Mouse (Mus musculus) liver, embryonic 14.5 days (tissue): ENCODE measurements around the gene Hhat. TPM values are rescaled to one million over a fixed set of nuclear protein-coding genes. Genes with fewer than 3 reads are reported as not detected.

Experiments used
- ATAC-seq: fragments of 200-750 bp; cut with Nextera tagmentation; 2 replicates; pipeline ENCODE4 v1.8.0; 2017; ENCODE audit warnings: moderate number of reproducible peaks, mild to moderate bottlenecking, moderate library complexity; ENCODE audit not compliant: insufficient read depth
- DNase-seq, 3 experiments: peaks; one replicate each; pipeline ENCODE4 v3.0.0-alpha.2; 2012 to 2013; ENCODE audit warnings: low read depth in 3 of 3, low spot score in 3 of 3
- H3K27ac ChIP-seq: fragments of 300-500 bp; sonication (generic); 2 replicates; pipeline ENCODE4 v1.5.1; 2014; ENCODE audit warnings: moderate library complexity, mild to moderate bottlenecking, control low read depth, inconsistent platforms
- H3K27me3 ChIP-seq: fragments of 300-500 bp; sonication (generic); 2 replicates; pipeline ENCODE4 v1.6.1; 2014; ENCODE audit warnings: mild to moderate bottlenecking, low read length, moderate library complexity; ENCODE audit not compliant: control insufficient read depth, insufficient read depth
- H3K36me3 ChIP-seq: fragments of 300-500 bp; sonication (generic); replicated peaks from 2 replicates; pipeline ENCODE4 v1.6.1; 2014; ENCODE audit warnings: low read depth; ENCODE audit not compliant: control insufficient read depth, insufficient read depth
- H3K4me1 ChIP-seq, 2 experiments: fragments of 200-500 bp in 1 of 2; fragments of 300-500 bp in 1 of 2; sonication (generic) in 1 of 2; replicated peaks; 2 replicates each; pipeline ENCODE4 v1.6.1; 2012 to 2014; ENCODE audit warnings: antibody characterized with exemption in 1 of 2, inconsistent platforms in 1 of 2, low read length in 1 of 2; ENCODE audit not compliant: control insufficient read depth in 2 of 2, insufficient read depth in 2 of 2
- H3K4me2 ChIP-seq: fragments of 300-500 bp; sonication (generic); 2 replicates; pipeline ENCODE4 v1.6.1; 2014; ENCODE audit warnings: low read depth, mild to moderate bottlenecking, control low read depth, moderate library complexity
- H3K4me3 ChIP-seq, 2 experiments: fragments of 200-500 bp in 1 of 2; fragments of 300-500 bp in 1 of 2; sonication (generic) in 1 of 2; 2 replicates each; pipeline ENCODE4 v1.5.1; 2012 to 2014; ENCODE audit warnings: low read depth in 2 of 2, low read length in 2 of 2, mild to moderate bottlenecking in 2 of 2, control low read depth in 1 of 2, inconsistent platforms in 1 of 2, moderate library complexity in 1 of 2; ENCODE audit not compliant: insufficient read depth in 1 of 2
- H3K9ac ChIP-seq: fragments of 300-500 bp; sonication (generic); replicated peaks from 2 replicates; pipeline ENCODE4 v1.6.1; 2014; ENCODE audit warnings: mild to moderate bottlenecking, control low read depth, moderate library complexity
- H3K9me3 ChIP-seq: fragments of 300-500 bp; sonication (generic); 2 replicates; pipeline ENCODE4 v1.6.1; 2016; ENCODE audit warnings: low read length, mixed read lengths; ENCODE audit not compliant: control insufficient read depth
- CTCF ChIP-seq: IDR thresholded peaks from 2 replicates; pipeline ENCODE4 v1.5.1; 2016; ENCODE audit warnings: antibody characterized with exemption, low read depth, control low read depth
- EP300 ChIP-seq: IDR thresholded peaks from 2 replicates; pipeline ENCODE4 v1.6.1; 2016; ENCODE audit warnings: antibody characterized with exemption, low read depth
- WGBS: fragments of 180-500 bp; shearing (Covaris S2); extraction: QIAGEN DNeasy Blood & Tissue Kit; methylation state at CpG from one replicate; pipeline ENCODE4 v1.1.7; 2014; ENCODE audit not compliant: insufficient replicate concordance; 5-methylcytosine and 5-hydroxymethylcytosine counted together
- polyA plus RNA-seq, 2 experiments: library from polyadenylated mRNA; depleted of rRNA in 1 of 2; stranded (reverse) in 1 of 2; unstranded in 1 of 2; fragments of >200 nt; fragmentation: Nextera tagmentation in 1 of 2; extraction: Ambion mirVana in 1 of 2; gene quantifications; 2 replicates each; pipeline versions ENCODE4 v1.2.1 to v1.2.3; 2012 to 2014

Gene Hhat
- polyA plus RNA-seq, 2 experiments: 0.73 to 1.4 TPM

DNA sequence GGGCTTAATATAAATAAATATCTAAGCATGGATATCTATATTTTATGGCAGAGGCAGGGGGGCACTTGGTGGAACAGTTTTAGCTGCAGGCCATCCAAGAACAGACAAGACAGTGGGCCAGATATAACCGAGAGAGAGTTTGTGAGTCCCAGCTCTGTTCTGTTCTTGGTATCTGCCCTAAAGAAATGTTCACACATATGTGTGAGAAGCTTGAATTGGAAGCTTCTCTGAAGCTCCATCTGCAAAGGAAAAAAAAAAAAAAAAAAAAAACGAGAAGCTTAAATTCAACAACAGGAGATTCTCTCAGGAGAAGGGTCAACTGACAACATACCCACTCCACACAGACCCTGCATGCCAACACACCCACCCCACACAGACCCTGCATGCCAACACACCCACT lies 188.1 kb downstream of the Hhat start:
- ATAC-seq (no peak), DNase-seq (no peak)
- WGBS: 43% methylated on average over 2 of the region's 2 CpGs
- Histone ChIP-seq H3K4me1 (no peaks in the 10 kb centered on the region), H3K36me3 (no peaks in the 10 kb centered on the region), H3K27ac (no peak overlapping the region), H3K4me2 (no peak overlapping the region), H3K4me3 (no peak overlapping the region), H3K27me3 (no peaks in the 10 kb centered on the region), H3K9me3 (no peaks in the 10 kb centered on the region), H3K9ac (no peak overlapping the region)
- no peak for TF ChIP-seq CTCF
- no peak for TF ChIP-seq EP300

GRCm38 (mm10) chr1:192564691-192565090 lies 206.3 kb downstream of the Hhat start:
- H3K27me3 ChIP-seq: no peaks in the 10 kb centered on the region

DNA sequence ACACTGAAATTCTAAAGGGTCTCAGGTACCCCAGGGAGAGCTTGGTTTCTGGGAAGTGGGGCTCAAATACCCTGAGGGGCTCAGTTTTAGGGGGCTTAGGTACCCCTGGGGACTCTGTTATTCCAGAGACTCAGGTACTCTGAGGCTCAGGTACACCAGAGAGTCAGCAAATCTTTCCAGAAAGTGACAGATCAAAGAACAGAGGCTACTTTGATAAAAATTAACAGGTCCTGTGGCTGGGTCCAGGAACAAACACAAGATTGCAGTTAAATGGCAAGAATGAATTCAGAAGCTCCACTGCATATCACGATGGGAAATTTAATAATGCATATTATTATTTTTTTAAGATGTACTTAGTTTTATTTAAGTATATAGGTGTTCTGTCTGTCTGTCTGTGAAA lies 211.7 kb downstream of the Hhat start:
- no peaks in the 10 kb centered on the region for H3K9me3 ChIP-seq
- TF ChIP-seq EP300 (no peak), CTCF (no peak)
- no peaks in the 10 kb centered on the region for H3K36me3 ChIP-seq
- DNase-seq: no peak
- no peak for ATAC-seq
- H3K4me3 ChIP-seq: no peak overlapping the region
- no peaks in the 10 kb centered on the region for H3K4me1 ChIP-seq
- no peak overlapping the region for H3K9ac ChIP-seq
- H3K27ac ChIP-seq: no peak overlapping the region
- H3K27me3 ChIP-seq: no peaks in the 10 kb centered on the region
- no peak overlapping the region for H3K4me2 ChIP-seq
- 61% methylated on average over 1 of the region's 1 CpGs for WGBS

More at GRCm38 (mm10) chr1:192564691-192565090, 206.3 kb downstream of the Hhat start:
- no peaks in the 10 kb centered on the region for H3K9me3 ChIP-seq
- H3K9ac ChIP-seq: no peak overlapping the region
- ATAC-seq (no peak), DNase-seq (no peak)
- H3K4me1 ChIP-seq: no peaks in the 10 kb centered on the region
- H3K4me3 ChIP-seq: no peak overlapping the region
- TF ChIP-seq EP300 (no peak), CTCF (no peak)
- no peaks in the 10 kb centered on the region for H3K36me3 ChIP-seq
- no peak overlapping the region for H3K4me2 ChIP-seq
- no peak overlapping the region for H3K27ac ChIP-seq

DNA sequence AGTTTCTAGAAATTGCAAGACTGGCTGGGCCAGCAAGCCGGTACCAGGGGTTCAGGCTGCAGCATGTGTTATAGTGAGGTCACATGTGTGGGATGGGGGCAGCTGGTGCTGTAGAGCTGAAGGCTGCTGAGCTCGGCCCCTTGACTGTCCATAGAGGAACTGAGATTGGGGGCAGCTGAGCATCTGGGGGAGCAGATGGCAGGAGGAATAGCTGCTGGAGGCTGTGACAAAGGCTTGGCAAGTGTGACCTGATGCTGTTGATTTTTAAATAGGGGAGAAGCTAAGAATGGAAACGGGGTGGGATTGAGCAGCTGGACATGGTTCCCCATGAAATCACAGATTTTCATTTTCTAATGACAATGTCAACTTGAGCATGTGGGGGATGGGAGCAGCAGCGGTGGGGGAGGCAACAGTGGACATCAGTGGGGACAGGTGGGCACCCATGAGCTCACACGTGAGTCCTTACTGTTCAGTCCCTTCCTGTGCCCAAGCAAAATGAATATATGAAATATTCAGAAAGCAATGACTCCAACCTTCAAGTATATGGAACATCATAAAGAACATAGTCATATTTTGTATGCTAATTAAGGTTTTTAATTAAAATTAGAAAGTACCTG lies 212.9 kb downstream of the Hhat start:
- H3K4me3 ChIP-seq: no peak overlapping the region
- H3K4me2 ChIP-seq: no peak overlapping the region
- no peaks in the 10 kb centered on the region for H3K36me3 ChIP-seq
- DNase-seq (no peak), ATAC-seq (no peak)
- no peaks in the 10 kb centered on the region for H3K9me3 ChIP-seq
- no peak overlapping the region for H3K9ac ChIP-seq
- H3K27me3 ChIP-seq: no peaks in the 10 kb centered on the region
- no peak overlapping the region for H3K27ac ChIP-seq
- TF ChIP-seq EP300 (no peak), CTCF (no peak)
- no peaks in the 10 kb centered on the region for H3K4me1 ChIP-seq
- 49% methylated on average over 5 of the region's 5 CpGs for WGBS

DNA sequence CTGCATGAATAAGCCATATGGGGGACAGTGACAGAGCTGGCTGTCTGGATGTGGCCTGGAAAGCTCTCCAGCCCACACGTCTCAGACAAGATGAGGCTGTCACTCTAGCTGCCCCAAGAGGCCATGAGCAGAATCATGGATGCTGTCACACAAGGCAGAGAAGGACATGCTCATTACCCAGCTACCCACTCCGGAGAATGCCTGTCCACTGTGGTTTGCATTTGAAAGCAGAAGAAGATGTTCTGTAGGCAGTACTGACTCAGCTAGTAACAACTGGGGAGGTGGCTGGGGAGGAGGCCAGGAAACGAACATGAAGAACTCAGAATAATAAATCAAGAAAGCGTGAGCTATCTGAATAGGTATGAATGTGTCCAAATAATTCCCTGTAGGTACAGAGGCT lies 215.5 kb downstream of the Hhat start:
- TF ChIP-seq CTCF: no peak
- no peak for TF ChIP-seq EP300
- no peaks in the 10 kb centered on the region for H3K9me3 ChIP-seq
- no peaks in the 10 kb centered on the region for H3K4me1 ChIP-seq
- H3K4me2 ChIP-seq: no peak overlapping the region
- 55% methylated on average over 4 of the region's 4 CpGs for WGBS
- H3K27me3 ChIP-seq: no peaks in the 10 kb centered on the region
- no peak overlapping the region for H3K9ac ChIP-seq
- ATAC-seq (no peak), DNase-seq (no peak)
- H3K36me3 ChIP-seq: no peaks in the 10 kb centered on the region
- no peak overlapping the region for H3K4me3 ChIP-seq
- H3K27ac ChIP-seq: no peak overlapping the region
